Mouse (Mus musculus) MEL (cell line): ENCODE data around the gene Igf2bp3.

Source experiments
- CTCF ChIP-seq, 3 experiments: IDR thresholded peaks in 2 of 3; conservative IDR thresholded peaks in 1 of 3; 2 replicates each; pipeline ENCODE4 v1.5.1; 2011 to 2012; ENCODE audit warnings: low read length in 3 of 3, low read depth in 2 of 3, mild to moderate bottlenecking in 2 of 3, improper control_type of control experiment in 1 of 3, inconsistent platforms in 1 of 3, mixed read lengths in 1 of 3, moderate library complexity in 1 of 3; ENCODE audit not compliant: control insufficient read depth in 1 of 3, insufficient read depth in 1 of 3, poor library complexity in 1 of 3, severe bottlenecking in 1 of 3
- MAZ ChIP-seq: IDR thresholded peaks from 2 replicates; pipeline ENCODE4 v1.6.1; 2012; ENCODE audit warnings: low read depth, mild to moderate bottlenecking, inconsistent platforms, low read length, improper control_type of control experiment
- POLR2A ChIP-seq, 2 experiments: IDR thresholded peaks; 2 replicates each; pipeline ENCODE4 v1.6.1; 2011 to 2012; ENCODE audit warnings: low read length in 2 of 2, mild to moderate bottlenecking in 2 of 2, control low read depth in 1 of 2, improper control_type of control experiment in 1 of 2, low read depth in 1 of 2, moderate library complexity in 1 of 2; ENCODE audit not compliant: control insufficient read depth in 1 of 2, insufficient read depth in 1 of 2, poor library complexity in 1 of 2
- POLR2AphosphoS2 ChIP-seq: IDR thresholded peaks from 2 replicates; pipeline ENCODE4 v1.6.1; 2011; ENCODE audit warnings: low read length, improper control_type of control experiment
- SMC3 ChIP-seq: IDR thresholded peaks from 2 replicates; pipeline ENCODE4 v1.6.1; 2011; ENCODE audit warnings: low read depth, low read length, improper control_type of control experiment
- TAL1 ChIP-seq: IDR thresholded peaks from 2 replicates; pipeline ENCODE4 v1.6.1; 2012; ENCODE audit warnings: mild to moderate bottlenecking, inconsistent platforms, low read length, moderate library complexity, mixed read lengths

DNA sequence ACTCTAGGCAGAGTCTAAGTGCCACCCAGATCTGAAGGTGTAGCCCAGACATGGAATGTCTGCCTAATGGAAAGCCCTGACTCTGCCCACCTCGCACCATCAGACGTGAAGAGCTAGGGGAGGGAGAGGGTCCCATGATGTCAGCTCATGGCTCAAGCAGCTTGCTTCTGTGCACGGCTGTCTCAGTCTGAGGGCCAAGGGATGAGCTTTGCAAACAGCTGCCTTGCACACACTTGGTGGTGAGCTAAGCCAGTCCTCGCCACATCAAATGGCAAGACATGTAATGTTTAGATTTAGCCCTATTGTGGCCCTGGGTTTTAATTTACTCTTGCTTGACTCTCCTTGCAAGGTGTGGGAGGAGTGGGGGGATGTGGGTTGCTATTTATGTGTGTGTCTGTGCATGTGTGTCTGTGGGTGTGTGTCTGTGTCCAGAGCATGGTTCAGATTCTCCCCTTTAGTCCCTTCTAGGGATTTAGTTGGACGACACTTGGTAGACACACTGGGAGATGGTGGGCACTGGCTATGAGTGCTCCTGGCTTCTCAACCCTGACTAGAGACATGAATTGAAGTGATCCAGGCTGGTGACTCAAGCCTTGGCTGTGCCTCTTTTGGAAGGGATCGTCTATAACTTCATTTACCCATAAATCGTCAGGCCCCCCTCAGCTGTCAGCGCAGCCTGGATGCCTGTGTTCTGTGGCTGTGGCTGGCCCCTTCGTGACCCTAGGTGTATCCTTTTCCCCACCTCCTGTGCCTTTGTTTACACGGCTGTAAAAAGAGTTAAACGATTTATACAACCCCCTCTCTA is 10.4 kb upstream of the Igf2bp3 start:
- TF ChIP-seq TAL1 (no peak), MAZ (no peak), CTCF (IDR thresholded peaks at IDR 0.05 in 2 of 3, conservative IDR thresholded peaks at IDR 0.05 in 1 of 3; ENCODE audit: control insufficient read depth in 1 of 3, insufficient read depth in 1 of 3, low read depth in 2 of 3, low read length in 3 of 3, poor library complexity in 1 of 3, severe bottlenecking in 1 of 3) (no peak), POLR2A (IDR thresholded peaks at IDR 0.05; ENCODE audit: control insufficient read depth in 1 of 2, insufficient read depth in 1 of 2, low read depth in 1 of 2, low read length in 2 of 2, poor library complexity in 1 of 2) (no peak), SMC3 (no peak), POLR2AphosphoS2 (no peak)
